Comparison of ENCODE assay signal across 12 mouse cellular contexts in genomic region chr7:139156341-139157058, GRCm38 (mm10). TPM values are rescaled to one million over a fixed set of nuclear protein-coding genes. Genes with fewer than 3 reads are reported as not detected.
A peak's percentile ranks its signal among the peaks of the same experiment; 100 is the strongest.
DNase-seq lines count a peak whose midpoint lies in the region; ATAC-seq and TF ChIP-seq lines count a peak whose summit lies in the region.
"Had no signal": no experiment of that assay in that cellular context is flagged by ENCODE, and none has a peak within 500 bp of the region (broad histone marks: within the 10 kb centered on the region; RNA-seq: fewer than 3 reads in every experiment).

No protein-coding gene starts in this region.

- no peak for TF ChIP-seq CTCF in lung, postnatal 0 days (IDR thresholded peaks at IDR 0.05)
- no peak for TF ChIP-seq CTCF in cerebellum, adult 2 months (IDR thresholded peaks at IDR 0.05; ENCODE audit: borderline replicate concordance, insufficient read depth, low read depth, low read length)

- no peak overlapping the region for H3K4me3 ChIP-seq in lung, postnatal 0 days (ENCODE audit: low read depth, low read length)
- no peak overlapping the region for H3K4me3 ChIP-seq in cerebellum, adult 2 months (replicated peaks; ENCODE audit: insufficient read depth, low read depth, low read length)
- no peak overlapping the region for H3K4me3 ChIP-seq in forebrain, embryonic 11.5 days (ENCODE audit: low read depth, low read length)
- H3K4me3 ChIP-seq: heart, embryonic 13.5 days; limb, embryonic 15.5 days had no signal

- peak; percentile 77 for ATAC-seq in lung, postnatal 0 days
- ATAC-seq in forebrain, embryonic 11.5 days (replicated peaks; ENCODE audit: low FRiP score) = no peak

- WGBS in lung, postnatal 0 days = 47% methylated on average over 10 of the region's 10 CpGs
- 50% methylated on average over 10 of the region's 10 CpGs for WGBS in cerebellum, adult 2 months
- 60% methylated on average over 10 of the region's 10 CpGs for WGBS in forebrain, embryonic 11.5 days

- DNase-seq in 3T3-L1 (ENCODE audit: low read depth, low spot score) = peak; percentile 42
- DNase-seq in B cell, adult 2 months = peak; percentile 14 to 33
- DNase-seq in heart, postnatal 4 days = peak; percentile 42
- peak; percentile 59 for DNase-seq in lung, postnatal 0 days (ENCODE audit: low spot score)
- no peak for DNase-seq in cerebellum, adult 2 months
- DNase-seq in cerebellum, adult 8-10 months = no peak
- no peak for DNase-seq in layer of hippocampus, adult 18-20 months (ENCODE audit: low spot score in 2 of 2)
- DNase-seq in forebrain, embryonic 11.5 days (ENCODE audit: low spot score) = no peak
- DNase-seq: adrenal gland, postnatal 14 days; thymus, adult 2 months had no signal

- H3K27ac ChIP-seq in lung, postnatal 0 days (ENCODE audit: low read length) = no peak overlapping the region
- no peak overlapping the region for H3K27ac ChIP-seq in cerebellum, adult 2 months (ENCODE audit: insufficient read depth, low read length)
- H3K27ac ChIP-seq in forebrain, embryonic 11.5 days (ENCODE audit: low read depth, low read length) = no peak overlapping the region
- H3K27ac ChIP-seq: heart, embryonic 13.5 days; limb, embryonic 15.5 days had no signal

- TF ChIP-seq EP300 in lung, postnatal 0 days (IDR thresholded peaks at IDR 0.05) = no peak

- no peak for TF ChIP-seq POLR2A in cerebellum, adult 2 months (IDR thresholded peaks at IDR 0.05; ENCODE audit: borderline replicate concordance, insufficient read depth, low read length)

- no peaks in the 10 kb centered on the region for H3K9me3 ChIP-seq in lung, postnatal 0 days (ENCODE audit: low read length)
- H3K9me3 ChIP-seq in forebrain, embryonic 11.5 days (ENCODE audit: control insufficient read depth, low read length) = no peaks in the 10 kb centered on the region
- H3K9me3 ChIP-seq: heart, embryonic 13.5 days; limb, embryonic 15.5 days had no signal

- H3K4me1 ChIP-seq in lung, postnatal 0 days (ENCODE audit: insufficient read depth, low read depth, low read length) = no peaks in the 10 kb centered on the region; the same call in 1 of the 2 replicates
- H3K4me1 ChIP-seq in cerebellum, adult 2 months (ENCODE audit: control insufficient read depth, insufficient read depth, low read length) = peaks cover 15% of the 10 kb centered on the region
- H3K4me1 ChIP-seq in forebrain, embryonic 11.5 days (replicated peaks; ENCODE audit: control insufficient read depth, insufficient read depth, low read length) = no peaks in the 10 kb centered on the region

- H3K36me3 ChIP-seq in lung, postnatal 0 days (ENCODE audit: insufficient read depth, low read length) = no peaks in the 10 kb centered on the region
- no peaks in the 10 kb centered on the region for H3K36me3 ChIP-seq in forebrain, embryonic 11.5 days (ENCODE audit: control insufficient read depth, insufficient read depth, low read length)
- H3K36me3 ChIP-seq: heart, embryonic 13.5 days; limb, embryonic 15.5 days had no signal

- H3K27me3 ChIP-seq in lung, postnatal 0 days (replicated peaks; ENCODE audit: insufficient read depth, low read length) = no peaks in the 10 kb centered on the region
- H3K27me3 ChIP-seq in cerebellum, adult 2 months (ENCODE audit: control insufficient read depth, insufficient read depth, low read length) = no peaks in the 10 kb centered on the region
- H3K27me3 ChIP-seq in forebrain, embryonic 11.5 days (ENCODE audit: control insufficient read depth, insufficient read depth, low read length) = no peaks in the 10 kb centered on the region
- H3K27me3 ChIP-seq: limb, embryonic 15.5 days had no signal

- H3K4me2 ChIP-seq in lung, postnatal 0 days (replicated peaks; ENCODE audit: low read depth, low read length) = no peak overlapping the region
- H3K4me2 ChIP-seq in forebrain, embryonic 11.5 days (ENCODE audit: low read depth, low read length, severe bottlenecking) = no peak overlapping the region
- H3K4me2 ChIP-seq: heart, embryonic 13.5 days; limb, embryonic 15.5 days had no signal

- no peak overlapping the region for H3K9ac ChIP-seq in lung, postnatal 0 days (replicated peaks; ENCODE audit: low read depth)
- no peak overlapping the region for H3K9ac ChIP-seq in forebrain, embryonic 11.5 days (ENCODE audit: low read length)
- H3K9ac ChIP-seq: heart, embryonic 13.5 days; limb, embryonic 15.5 days had no signal

RNA-seq across cellular contexts. Expression of gene Lrrc27, which starts 56.3 kb away (rescaled TPM):
- 1 to 10 TPM; 3.4 to 5.0 TPM for total RNA-seq in heart, postnatal 4 days (2021)
- polyA plus RNA-seq in lung, postnatal 0 days (2015; fragmentation: Nextera tagmentation; extraction: Ambion mirVana) = 2.3 and 2.7 TPM in 2 replicates
- 12.2 and 14.3 TPM in 2 replicates for polyA plus RNA-seq in cerebellum, adult 2 months (2012; rRNA removed)
- total RNA-seq in layer of hippocampus, adult 18-20 months (2021) = 1 to 10 TPM; 6.1 to 6.4 TPM
- 6.3 and 6.7 TPM in 2 replicates for polyA plus RNA-seq in forebrain, embryonic 11.5 days (2014; fragmentation: Nextera tagmentation; extraction: Ambion mirVana)

RNA-seq across cellular contexts. Expression of gene Stk32c, which starts 56.6 kb away (rescaled TPM):
- 1 to 10 TPM; 3.3 to 3.4 TPM for total RNA-seq in heart, postnatal 4 days (2021)
- 0.06 TPM in 1 of 2 replicates, not detected in the other for polyA plus RNA-seq in lung, postnatal 0 days (2015; fragmentation: Nextera tagmentation; extraction: Ambion mirVana)
- polyA plus RNA-seq in cerebellum, adult 2 months (2012; rRNA removed) = 17.4 and 22.6 TPM in 2 replicates
- total RNA-seq in layer of hippocampus, adult 18-20 months (2021) = 100 to 1,000 TPM; 103 to 116 TPM
- polyA plus RNA-seq in forebrain, embryonic 11.5 days (2014; fragmentation: Nextera tagmentation; extraction: Ambion mirVana) = 0.16 and 0.36 TPM in 2 replicates

Comparison
In these comparisons a context has a peak if more than half of its experiments do, and no peak if none do; other contexts are left out.
1. DNase-seq: peak in 3T3-L1 (single experiment), B cell, adult 2 months (2 of 2), heart, postnatal 4 days (single experiment) and lung, postnatal 0 days (single experiment); none in cerebellum, adult 2 months (0 of 2), cerebellum, adult 8-10 months (single experiment), layer of hippocampus, adult 18-20 months (0 of 2) and forebrain, embryonic 11.5 days (single experiment).
2. RNA of gene Stk32c, which starts 56.6 kb away (polyA plus RNA-seq): 17.4 to 22.6 TPM in cerebellum, adult 2 months; 0.16 to 0.36 TPM in forebrain, embryonic 11.5 days and 0.06 TPM in lung, postnatal 0 days; every median in the first group is over 10 times any median in the second.